8 mouse cellular contexts compared by ENCODE assay signal in the genomic region with DNA sequence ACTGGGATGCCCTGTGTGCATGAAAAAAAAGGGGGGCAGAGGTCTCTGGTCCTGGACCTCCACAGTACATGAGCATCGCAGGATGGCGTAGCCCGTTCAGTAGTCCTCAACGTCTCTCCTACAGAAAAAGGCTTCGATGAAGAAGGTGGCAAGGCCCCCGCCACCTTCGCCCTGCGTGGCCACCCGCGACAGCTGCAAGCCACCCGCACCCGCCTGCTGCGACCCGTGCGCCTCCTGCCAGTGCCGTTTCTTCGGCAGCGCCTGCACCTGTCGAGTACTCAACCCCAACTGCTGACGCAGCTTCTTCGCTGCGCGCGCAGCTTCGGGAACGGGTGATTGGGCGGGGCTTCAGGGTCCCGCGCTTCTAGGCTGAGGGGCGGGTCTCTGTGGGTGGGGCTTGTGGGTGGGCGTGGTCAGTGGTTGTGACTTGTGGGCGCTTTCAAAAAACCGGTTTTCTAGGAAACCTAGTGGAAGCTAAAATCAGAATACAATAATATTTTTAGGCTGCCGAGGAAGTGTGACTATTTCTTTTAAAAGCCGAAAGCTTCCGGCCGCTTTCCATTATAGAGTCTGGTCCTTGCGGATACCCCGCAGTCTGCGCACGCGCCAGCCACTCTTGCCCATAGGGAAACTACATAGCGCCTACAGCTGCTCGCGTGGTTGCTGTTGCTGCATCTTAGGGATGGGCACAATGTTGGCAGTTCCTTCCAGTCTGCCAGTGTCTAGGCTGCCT. TPM values are rescaled to one million over a fixed set of nuclear protein-coding genes. Genes with fewer than 3 reads are reported as not detected.
DNase-seq lines count a peak whose midpoint lies in the region; ATAC-seq lines count a peak whose summit lies in the region.

No protein-coding gene starts in this region.

- peaks cover 5% of the 10 kb centered on the region; the same call in 1 of the 2 replicates for H3K4me1 ChIP-seq in hindbrain, embryonic 11.5 days (replicated peaks; ENCODE audit: control insufficient read depth, insufficient read depth, low read length)

- WGBS in hindbrain, embryonic 11.5 days, result under 1% methylated on average over 45 of the region's 45 CpGs

- no peaks in the 10 kb centered on the region for H3K27me3 ChIP-seq in hindbrain, embryonic 11.5 days (ENCODE audit: control insufficient read depth, insufficient read depth, low read length)

- H3K4me2 ChIP-seq in hindbrain, embryonic 11.5 days (replicated peaks; ENCODE audit: low read depth, low read length), result peak overlapping the region; percentile 46

- H3K9me3 ChIP-seq in hindbrain, embryonic 11.5 days (ENCODE audit: control insufficient read depth, low read length), result no peaks in the 10 kb centered on the region

- peak overlapping the region; percentile 52 for H3K4me3 ChIP-seq in hindbrain, embryonic 11.5 days (ENCODE audit: low read depth, low read length)

- no peaks in the 10 kb centered on the region for H3K36me3 ChIP-seq in hindbrain, embryonic 11.5 days (ENCODE audit: control insufficient read depth, insufficient read depth, low read length)

- DNase-seq in MEL-GATA-1-ER (ENCODE audit: extremely low read depth, low read depth), result peak; percentile 73
- peak; percentile 96 for DNase-seq in cerebellum, adult 8-10 months
- peak; percentile 99 for DNase-seq in hindbrain, embryonic 11.5 days (ENCODE audit: low spot score)
- DNase-seq in layer of hippocampus, postnatal 10 days (ENCODE audit: low spot score in 2 of 2), result peak; percentile 96
- peak; percentile 95 for DNase-seq in lung, postnatal 10 days
- DNase-seq in ovary, postnatal 36 days (ENCODE audit: low spot score), result peak; percentile 95
- peak; percentile 98 for DNase-seq in thymus, postnatal 25 days

- peak overlapping the region; percentile 77 for H3K9ac ChIP-seq in hindbrain, embryonic 11.5 days (ENCODE audit: low read depth, low read length)

- H3K27ac ChIP-seq in hindbrain, embryonic 11.5 days (ENCODE audit: low read depth, low read length), result peak overlapping the region; percentile 82

- ATAC-seq in frontal cortex, adult (ENCODE audit: low TSS enrichment), result peak; percentile 94
- ATAC-seq in hindbrain, embryonic 11.5 days (ENCODE audit: low FRiP score), result peak; percentile 96

RNA-seq across cellular contexts. Expression of gene Ahcy, which starts 23.6 kb away (rescaled TPM):
- 75.6 and 75.8 TPM in 2 replicates for polyA plus RNA-seq in hindbrain, embryonic 11.5 days (2014; fragmentation: Nextera tagmentation; extraction: Ambion mirVana)
- 10 to 100 TPM; 12.6 to 15.3 TPM for total RNA-seq in layer of hippocampus, postnatal 10 days (2021)

RNA-seq across cellular contexts. Expression of gene Gm14226, which starts 32.6 kb away (rescaled TPM):
- polyA plus RNA-seq in hindbrain, embryonic 11.5 days (2014; fragmentation: Nextera tagmentation; extraction: Ambion mirVana), result 0.60 and 0.62 TPM in 2 replicates
- under 1 TPM; 0.22 to 0.25 TPM for total RNA-seq in layer of hippocampus, postnatal 10 days (2021)

Comparison
In these comparisons a context has a peak if more than half of its experiments do, and no peak if none do; other contexts are left out.
1. Peak in every context shown above with its lines: DNase-seq, ATAC-seq, H3K4me3 ChIP-seq and H3K27ac ChIP-seq.